Mouse (Mus musculus): ENCODE results near the gene Olfr1274-ps. TPM values are rescaled to one million over a fixed set of nuclear protein-coding genes. Genes with fewer than 3 reads are reported as not detected.

Olfr1274-ps gene
- polyA plus RNA-seq, 2 experiments = not detected

DNA sequence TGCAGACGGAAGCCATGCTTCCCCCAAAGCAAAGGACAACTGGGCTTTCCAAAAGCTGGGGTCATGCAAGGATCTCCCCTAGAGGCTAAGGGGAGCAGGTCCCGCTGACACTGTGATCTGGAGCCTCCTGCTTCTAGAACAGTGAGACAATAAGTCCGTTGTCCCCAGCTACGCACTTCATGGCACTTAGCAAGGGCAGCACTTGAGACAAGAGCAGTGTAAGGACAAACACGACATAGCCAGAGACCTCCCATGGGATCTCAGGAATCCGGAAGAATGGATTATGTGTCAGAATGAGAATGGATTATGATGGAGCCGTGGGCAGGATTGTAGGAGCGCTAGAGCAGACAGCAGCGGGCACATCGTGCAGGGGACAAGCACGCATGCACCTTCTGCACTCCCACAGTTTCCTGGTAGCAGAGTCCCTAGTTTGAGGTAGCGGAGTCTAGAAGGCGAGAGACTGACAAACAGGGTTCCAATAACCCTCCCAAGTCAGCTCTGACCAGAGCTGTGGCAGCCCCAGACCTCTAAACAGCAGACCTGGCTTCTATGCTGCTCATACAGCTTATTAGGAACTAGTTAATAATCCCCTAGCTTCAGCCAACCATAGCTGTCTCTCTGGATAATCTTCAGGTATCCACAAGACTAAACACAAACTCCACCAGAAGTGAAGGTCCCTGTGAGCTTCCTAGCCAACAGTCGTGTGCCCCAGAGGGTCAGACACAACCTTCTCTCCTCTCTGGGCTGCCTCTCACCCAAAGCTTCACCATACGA is 50.7 kb downstream of the Olfr1274-ps start:
- Histone ChIP-seq H3K4me3 (ENCODE audit: insufficient read depth in 1 of 2, low read depth in 2 of 2, low read length in 2 of 2) (no peak overlapping the region), H3K27me3 (ENCODE audit: control insufficient read depth, insufficient read depth, low read length) (no peaks in the 10 kb centered on the region), H3K9me3 (ENCODE audit: control insufficient read depth, low read length) (no peaks in the 10 kb centered on the region), H3K36me3 (replicated peaks; ENCODE audit: control insufficient read depth, insufficient read depth, low read depth) (no peaks in the 10 kb centered on the region), H3K4me2 (ENCODE audit: low read depth) (no peak overlapping the region), H3K9ac (replicated peaks) (no peak overlapping the region), H3K4me1 (replicated peaks; ENCODE audit: control insufficient read depth in 2 of 2, insufficient read depth in 2 of 2, low read length in 1 of 2) (no peaks in the 10 kb centered on the region), H3K27ac (no peak overlapping the region)
- 77% methylated on average over 15 of the region's 15 CpGs for WGBS (ENCODE audit: insufficient replicate concordance)
- ATAC-seq (ENCODE audit: insufficient read depth) = no peak
- no peak for DNase-seq (ENCODE audit: low read depth in 3 of 3, low spot score in 3 of 3)
- TF ChIP-seq CTCF (IDR thresholded peaks at IDR 0.05; ENCODE audit: low read depth) (no peak), EP300 (IDR thresholded peaks at IDR 0.05; ENCODE audit: low read depth) (no peak)

DNA sequence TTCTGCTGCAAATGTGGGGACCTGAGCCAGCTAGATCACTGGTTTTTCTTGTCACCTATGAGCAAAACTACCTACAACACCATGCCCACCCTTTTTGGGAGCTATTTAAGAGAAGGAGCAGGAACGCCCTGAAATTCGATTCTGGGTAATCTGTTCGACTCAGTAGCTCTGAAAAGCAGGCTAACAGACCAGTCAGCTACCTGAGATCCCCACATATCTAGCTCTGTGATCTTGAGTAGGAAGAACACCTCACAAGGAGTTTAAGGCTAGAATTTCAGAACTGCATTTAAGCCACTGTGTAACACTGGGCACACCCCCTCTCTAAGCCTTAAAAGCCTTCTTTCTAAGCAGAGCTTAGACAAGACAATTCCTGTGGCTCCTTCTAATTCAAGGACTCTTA is 53.9 kb downstream of the Olfr1274-ps start:
- Histone ChIP-seq H3K9ac (replicated peaks) (no peak overlapping the region), H3K4me2 (ENCODE audit: low read depth) (no peak overlapping the region), H3K9me3 (ENCODE audit: control insufficient read depth, low read length) (no peaks in the 10 kb centered on the region), H3K27me3 (ENCODE audit: control insufficient read depth, insufficient read depth, low read length) (no peaks in the 10 kb centered on the region), H3K4me3 (ENCODE audit: insufficient read depth in 1 of 2, low read depth in 2 of 2, low read length in 2 of 2) (no peak overlapping the region), H3K36me3 (replicated peaks; ENCODE audit: control insufficient read depth, insufficient read depth, low read depth) (no peaks in the 10 kb centered on the region), H3K27ac (no peak overlapping the region), H3K4me1 (replicated peaks; ENCODE audit: control insufficient read depth in 2 of 2, insufficient read depth in 2 of 2, low read length in 1 of 2) (no peaks in the 10 kb centered on the region)
- WGBS (ENCODE audit: insufficient replicate concordance) = 80% methylated on average over 3 of the region's 3 CpGs
- TF ChIP-seq CTCF (IDR thresholded peaks at IDR 0.05; ENCODE audit: low read depth) (no peak), EP300 (IDR thresholded peaks at IDR 0.05; ENCODE audit: low read depth) (no peak)
- DNase-seq (ENCODE audit: low read depth in 3 of 3, low spot score in 3 of 3) (no peak), ATAC-seq (ENCODE audit: insufficient read depth) (no peak)

Other genes with a start within 250 kb of the Olfr1274-ps start
- gene Olfr1270, start 245.6 kb upstream of the Olfr1274-ps start, polyA plus RNA-seq (2012; rRNA removed) = not detected in 2 replicates
- gene Olfr1270, start 245.6 kb upstream of the Olfr1274-ps start, polyA plus RNA-seq (2014; fragmentation: Nextera tagmentation; extraction: Ambion mirVana) = not detected in 2 replicates
- gene Olfr1506, start 174.2 kb upstream of the Olfr1274-ps start, polyA plus RNA-seq (2012; rRNA removed) = not detected in 2 replicates
- not detected in 2 replicates for gene Olfr1506, start 174.2 kb upstream of the Olfr1274-ps start, polyA plus RNA-seq (2014; fragmentation: Nextera tagmentation; extraction: Ambion mirVana)
- gene Olfr142, start 141.1 kb upstream of the Olfr1274-ps start, polyA plus RNA-seq (2012; rRNA removed) = not detected in 2 replicates
- gene Olfr142, start 141.1 kb upstream of the Olfr1274-ps start, polyA plus RNA-seq (2014; fragmentation: Nextera tagmentation; extraction: Ambion mirVana) = not detected in 2 replicates
- gene Olfr1271, start 127.7 kb upstream of the Olfr1274-ps start, polyA plus RNA-seq (2012; rRNA removed) = not detected in 2 replicates
- not detected in 2 replicates for gene Olfr1271, start 127.7 kb upstream of the Olfr1274-ps start, polyA plus RNA-seq (2014; fragmentation: Nextera tagmentation; extraction: Ambion mirVana)
- gene Olfr1272, start 105.8 kb upstream of the Olfr1274-ps start, polyA plus RNA-seq (2012; rRNA removed) = not detected in 2 replicates
- not detected in 2 replicates for gene Olfr1272, start 105.8 kb upstream of the Olfr1274-ps start, polyA plus RNA-seq (2014; fragmentation: Nextera tagmentation; extraction: Ambion mirVana)
- not detected in 2 replicates for gene Gm13769, start 76.5 kb upstream of the Olfr1274-ps start, polyA plus RNA-seq (2012; rRNA removed)
- not detected in 2 replicates for gene Gm13769, start 76.5 kb upstream of the Olfr1274-ps start, polyA plus RNA-seq (2014; fragmentation: Nextera tagmentation; extraction: Ambion mirVana)
- gene Ptprj, start 182.0 kb downstream of the Olfr1274-ps start, polyA plus RNA-seq (2012; rRNA removed) = 2.1 and 2.6 TPM in 2 replicates
- 2.7 and 2.8 TPM in 2 replicates for gene Ptprj, start 182.0 kb downstream of the Olfr1274-ps start, polyA plus RNA-seq (2014; fragmentation: Nextera tagmentation; extraction: Ambion mirVana)